Mouse (Mus musculus): ENCODE measurements around the gene Elf5.

Elf5 gene

GRCm38 (mm10) chr2:103411348-103411747, at the start of gene Elf5:
Elf5 (plus strand) TSS chr2:103411688.
- no peak for DNase-seq

- no peak for DNase-seq
Observed at GRCm38 (mm10) chr2:103372541-103372940, 38.9 kb upstream of the Elf5 start.

GRCm38 (mm10) chr2:103379502-103380160, 31.9 kb upstream of the Elf5 start:
- peak; percentile 58 for DNase-seq

GRCm38 (mm10) chr2:103382174-103382573, 29.3 kb upstream of the Elf5 start:
- no peak for DNase-seq

GRCm38 (mm10) chr2:103387881-103388280, 23.6 kb upstream of the Elf5 start:
- DNase-seq: peak; percentile 36

- peak; percentile 38 for DNase-seq
Observed at GRCm38 (mm10) chr2:103388311-103388710, 23.2 kb upstream of the Elf5 start.

GRCm38 (mm10) chr2:103390086-103390988, 21.2 kb upstream of the Elf5 start:
- no peak for DNase-seq

- DNase-seq: no peak
Observed at GRCm38 (mm10) chr2:103391626-103392025, 19.9 kb upstream of the Elf5 start.

GRCm38 (mm10) chr2:103398110-103398509, 13.4 kb upstream of the Elf5 start:
- DNase-seq: no peak

GRCm38 (mm10) chr2:103400691-103401090, 10.8 kb upstream of the Elf5 start:
- DNase-seq: no peak

- DNase-seq: no peak
Observed at GRCm38 (mm10) chr2:103406239-103406638, 5.2 kb upstream of the Elf5 start.

- no peak for DNase-seq
Observed at GRCm38 (mm10) chr2:103411816-103412215, 328 bp downstream of the Elf5 start.

GRCm38 (mm10) chr2:103413381-103413780, 1.9 kb downstream of the Elf5 start:
- DNase-seq: no peak

- no peak for DNase-seq
Observed at GRCm38 (mm10) chr2:103415774-103416173, 4.3 kb downstream of the Elf5 start.

GRCm38 (mm10) chr2:103420650-103421507, 9.4 kb downstream of the Elf5 start:
- DNase-seq: peak; percentile 48

- DNase-seq: no peak
Observed at GRCm38 (mm10) chr2:103423884-103424283, 12.4 kb downstream of the Elf5 start.

GRCm38 (mm10) chr2:103424349-103425026, 13.0 kb downstream of the Elf5 start:
- DNase-seq: peak; percentile 78

- DNase-seq: peak; percentile 57
Observed at GRCm38 (mm10) chr2:103425456-103426063, 14.1 kb downstream of the Elf5 start.

- no peak for DNase-seq
Observed at GRCm38 (mm10) chr2:103428356-103428755, 16.9 kb downstream of the Elf5 start.

- DNase-seq: no peak
Observed at GRCm38 (mm10) chr2:103430712-103431111, 19.2 kb downstream of the Elf5 start.

GRCm38 (mm10) chr2:103432695-103433275, 21.3 kb downstream of the Elf5 start:
- DNase-seq: peak; percentile 33

- peak; percentile 71 for DNase-seq
Observed at GRCm38 (mm10) chr2:103435110-103435509, 23.6 kb downstream of the Elf5 start.

Measured in lung, postnatal 10 days (tissue).